Mouse (Mus musculus) heart, adult 11 months (tissue): ENCODE measurements around the gene Cemip2.
A peak's percentile ranks its signal among the peaks of the same experiment; 100 is the strongest.

Source experiments
- DNase-seq: peaks from one replicate; pipeline ENCODE4 v3.0.0; 2022

Cemip2 gene

GRCm38 (mm10) chr19:21816260-21816659 is 38.1 kb downstream of the Cemip2 start:
- DNase-seq = no peak

- DNase-seq = no peak
These were observed 40.0 kb downstream of the Cemip2 start for GRCm38 (mm10) chr19:21818021-21818725.

- DNase-seq = peak; percentile 95
These were observed 41.4 kb downstream of the Cemip2 start for GRCm38 (mm10) chr19:21819585-21819984.

GRCm38 (mm10) chr19:21820126-21820525 is 42.0 kb downstream of the Cemip2 start:
- DNase-seq = peak; percentile 91

GRCm38 (mm10) chr19:21821877-21822276 is 43.7 kb downstream of the Cemip2 start:
- peak; percentile 95 for DNase-seq

GRCm38 (mm10) chr19:21824146-21824545 is 46.0 kb downstream of the Cemip2 start:
- no peak for DNase-seq

GRCm38 (mm10) chr19:21825128-21825885 is 47.2 kb downstream of the Cemip2 start:
- peak; percentile 19 for DNase-seq

- DNase-seq = no peak
These were observed 55.4 kb downstream of the Cemip2 start for GRCm38 (mm10) chr19:21833416-21833992.

- DNase-seq = no peak
These were observed 56.8 kb downstream of the Cemip2 start for GRCm38 (mm10) chr19:21834952-21835351.

GRCm38 (mm10) chr19:21850721-21851120 is 72.6 kb downstream of the Cemip2 start:
- peak; percentile 51 for DNase-seq

- peak; percentile 66 for DNase-seq
These were observed 76.5 kb downstream of the Cemip2 start for GRCm38 (mm10) chr19:21854526-21855228.

GRCm38 (mm10) chr19:21855421-21856128 is 77.4 kb downstream of the Cemip2 start:
- DNase-seq = peak; percentile 82

GRCm38 (mm10) chr19:21858846-21859521 is 80.8 kb downstream of the Cemip2 start:
- peak; percentile 54 for DNase-seq

- peak; percentile 81 for DNase-seq
These were observed 82.0 kb downstream of the Cemip2 start for GRCm38 (mm10) chr19:21860132-21860531.

GRCm38 (mm10) chr19:21860894-21861293 is 82.8 kb downstream of the Cemip2 start:
- peak; percentile 68 for DNase-seq

GRCm38 (mm10) chr19:21862289-21862990 is 84.3 kb downstream of the Cemip2 start:
- DNase-seq = peak; percentile 64

- DNase-seq = peak; percentile 75
These were observed 85.1 kb downstream of the Cemip2 start for GRCm38 (mm10) chr19:21862991-21863931.

GRCm38 (mm10) chr19:21865242-21866055 is 87.3 kb downstream of the Cemip2 start:
- DNase-seq = peak; percentile 86

GRCm38 (mm10) chr19:21866094-21866493 is 88.0 kb downstream of the Cemip2 start:
- peak; percentile 46 for DNase-seq
